Mouse (Mus musculus): ENCODE measurements around the gene 0610009B22Rik. TPM values are rescaled to one million over a fixed set of nuclear protein-coding genes. Genes with fewer than 3 reads are reported as not detected.
A peak's percentile ranks its signal among the peaks of the same experiment; 100 is the strongest.

The 0610009B22Rik gene
- polyA plus RNA-seq, 1 experiment from 2014 or later, result 91.5 TPM

DNA sequence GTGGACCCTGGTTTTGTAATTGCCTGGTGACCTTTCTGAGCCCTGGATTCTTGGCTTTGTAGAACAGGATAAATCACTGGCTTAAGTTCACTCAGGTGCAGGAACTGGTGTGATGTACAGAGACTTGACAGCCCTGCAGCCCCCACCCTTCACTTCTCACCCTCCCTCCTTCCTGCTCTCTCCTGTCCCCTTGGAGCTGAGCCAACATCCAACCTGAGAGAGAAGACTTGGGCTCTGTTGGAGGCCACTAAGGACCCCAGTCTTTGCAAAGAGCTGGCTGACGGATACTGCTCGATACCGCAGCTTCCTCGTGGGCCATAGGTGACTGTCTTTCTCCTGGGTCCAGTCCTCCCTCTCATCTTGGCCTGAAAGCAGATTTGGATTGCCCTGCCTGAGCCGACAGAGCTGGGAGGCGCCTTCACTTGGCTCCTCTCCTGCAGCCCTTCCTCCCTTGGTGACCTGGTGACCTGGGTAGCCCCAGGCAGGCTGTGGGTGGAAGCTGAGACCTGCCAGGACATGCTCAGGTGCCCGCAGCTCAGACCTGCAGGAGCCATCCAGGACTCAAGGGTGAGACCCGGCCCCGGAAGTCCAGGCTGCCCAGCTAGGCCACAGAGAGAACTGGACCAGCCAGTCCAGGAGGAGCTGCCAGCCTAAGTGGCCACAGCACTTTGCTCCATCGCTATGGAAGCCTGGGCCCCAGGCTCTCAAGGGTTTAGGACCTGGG lies 31.7 kb downstream of the 0610009B22Rik start:
- H3K4me1 ChIP-seq (replicated peaks), result peaks cover 6% of the 10 kb centered on the region; the same call in 1 of the 2 replicates
- no peaks in the 10 kb centered on the region for H3K9me3 ChIP-seq
- no peak overlapping the region for H3K27ac ChIP-seq
- H3K36me3 ChIP-seq, result no peaks in the 10 kb centered on the region
- DNase-seq (ENCODE audit: low spot score), result no peak
- 85% methylated on average over 10 of the region's 10 CpGs for WGBS
- H3K4me3 ChIP-seq, result no peak overlapping the region
- H3K27me3 ChIP-seq (ENCODE audit: insufficient read depth, poor library complexity, severe bottlenecking), result peaks cover 3% of the 10 kb centered on the region

DNA sequence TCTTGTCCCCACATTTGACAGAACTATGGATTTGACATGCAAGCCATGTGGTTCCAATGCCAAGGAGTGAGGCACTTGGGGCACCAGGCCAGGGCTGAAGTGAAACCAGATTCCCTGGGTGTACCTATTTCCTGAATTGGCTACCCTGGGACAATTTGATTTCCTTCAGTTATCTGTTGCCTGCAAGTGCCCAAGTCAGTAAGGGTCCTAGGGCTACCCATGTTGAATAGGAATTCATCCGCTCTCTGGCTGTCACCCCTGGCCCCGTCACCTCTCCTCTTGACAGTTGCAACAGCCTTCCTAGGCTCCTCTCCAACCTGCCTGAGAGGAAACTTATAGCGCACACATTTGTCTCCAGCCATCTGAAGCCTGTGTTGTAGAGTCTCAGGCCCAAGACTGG lies 33.8 kb downstream of the 0610009B22Rik start:
- Histone ChIP-seq H3K9me3 (0 out of 2 replicates have a peak, but pooled peaks cover 2% of the 10 kb centered on the region), H3K36me3 (no peaks in the 10 kb centered on the region), H3K4me1 (replicated peaks) (peaks cover 21% of the 10 kb centered on the region), H3K27me3 (ENCODE audit: insufficient read depth, poor library complexity, severe bottlenecking) (peaks cover 24% of the 10 kb centered on the region), H3K27ac (no peak overlapping the region), H3K4me3 (no peak overlapping the region)
- no peak for DNase-seq (ENCODE audit: low spot score)
- 92% methylated on average over 3 of the region's 3 CpGs for WGBS

- H3K27ac ChIP-seq, result no peak overlapping the region
- 0 out of 2 replicates have a peak, but pooled peaks cover 2% of the 10 kb centered on the region for H3K9me3 ChIP-seq
- WGBS, result 91% methylated on average over 6 of the region's 6 CpGs
- no peak for DNase-seq (ENCODE audit: low spot score)
- peaks cover 29% of the 10 kb centered on the region for H3K27me3 ChIP-seq (ENCODE audit: insufficient read depth, poor library complexity, severe bottlenecking)
- no peak overlapping the region for H3K4me3 ChIP-seq
- peaks cover 32% of the 10 kb centered on the region for H3K4me1 ChIP-seq (replicated peaks)
- H3K36me3 ChIP-seq, result no peaks in the 10 kb centered on the region
Measured at GRCm38 (mm10) chr11:51653736-51654135, 34.9 kb downstream of the 0610009B22Rik start.

DNA sequence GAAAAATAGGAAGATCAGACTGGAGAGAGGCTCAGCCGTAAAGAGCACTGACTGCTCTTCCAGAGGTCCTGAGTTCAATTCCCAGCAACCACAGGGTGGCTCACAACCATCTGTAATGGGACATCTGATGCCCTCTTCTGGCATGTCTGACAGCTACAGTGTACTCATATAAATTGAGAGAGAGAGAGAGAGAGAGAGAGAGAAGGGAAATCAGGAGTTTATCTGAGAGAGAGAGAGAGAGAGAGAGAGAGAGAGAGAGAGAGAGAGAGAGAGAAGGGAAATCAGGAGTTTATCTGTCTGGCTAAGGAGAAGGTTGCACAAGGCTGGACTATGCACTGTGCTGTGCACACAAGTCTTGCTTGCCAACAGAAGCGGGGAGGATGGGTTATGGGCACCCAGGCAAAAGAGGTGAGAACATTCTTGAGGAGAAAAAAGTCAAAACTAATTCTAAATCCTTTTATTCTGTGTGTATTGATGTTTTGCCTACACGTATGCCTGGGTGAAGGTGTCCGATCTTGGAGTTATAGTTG lies 35.7 kb downstream of the 0610009B22Rik start:
- 0 out of 2 replicates have a peak, but pooled peaks cover 2% of the 10 kb centered on the region for H3K9me3 ChIP-seq
- H3K27ac ChIP-seq, result no peak overlapping the region
- 90% methylated on average over 4 of the region's 4 CpGs for WGBS
- peaks cover 29% of the 10 kb centered on the region for H3K27me3 ChIP-seq (ENCODE audit: insufficient read depth, poor library complexity, severe bottlenecking)
- no peak overlapping the region for H3K4me3 ChIP-seq
- no peaks in the 10 kb centered on the region for H3K36me3 ChIP-seq
- H3K4me1 ChIP-seq (replicated peaks), result peaks cover 40% of the 10 kb centered on the region
- DNase-seq (ENCODE audit: low spot score), result no peak

DNA sequence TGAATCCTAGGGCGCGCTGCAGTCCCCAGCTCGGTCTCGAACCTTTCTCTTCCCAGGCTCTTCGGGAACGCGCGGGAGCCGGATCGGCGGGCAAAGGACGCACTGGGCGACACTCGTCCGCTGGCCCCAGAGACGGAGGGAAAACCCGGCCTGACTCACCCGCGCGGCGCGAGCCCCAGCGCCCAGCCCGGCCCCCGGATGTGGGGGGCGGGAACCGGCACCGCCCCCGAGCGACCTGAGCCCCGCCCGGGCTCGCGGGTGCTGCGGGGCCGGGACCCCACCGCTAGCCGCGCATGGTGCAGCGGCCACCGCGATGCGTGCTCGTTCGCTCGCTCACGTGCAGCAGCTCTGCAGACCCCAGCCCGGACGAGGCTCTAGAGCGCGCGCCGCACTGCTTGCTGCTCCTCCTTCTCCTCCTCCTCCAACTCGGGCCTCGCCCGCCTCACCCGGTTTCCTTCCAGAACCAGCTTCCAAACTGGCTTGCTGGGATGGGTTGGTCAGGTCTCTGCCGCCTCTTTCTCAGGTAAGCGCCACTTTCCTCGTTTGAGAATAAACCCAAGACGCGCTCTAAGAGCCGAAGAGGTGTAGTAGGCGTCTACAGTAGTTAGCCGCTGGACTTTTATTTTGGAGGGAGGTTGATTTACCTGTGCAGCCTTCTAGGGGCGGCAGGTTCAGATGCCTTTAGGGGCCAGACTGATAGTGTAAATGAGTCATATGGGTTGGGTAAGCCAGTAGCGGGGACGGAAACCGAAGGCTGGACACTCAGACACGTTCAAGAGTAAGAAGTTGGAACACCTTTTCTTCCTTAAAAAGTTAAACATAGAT lies 37.8 kb downstream of the 0610009B22Rik start, which contains the start of the genes N4bp3 and D930048N14Rik:
TSS of gene N4bp3 (minus strand) at position 152 of the 825 bp plus-strand sequence.
TSS of gene D930048N14Rik (plus strand) at position 264 of the 825 bp plus-strand sequence.
- Histone ChIP-seq H3K4me1 (replicated peaks) (peaks cover 51% of the 10 kb centered on the region), H3K27me3 (ENCODE audit: insufficient read depth, poor library complexity, severe bottlenecking) (peaks cover 29% of the 10 kb centered on the region), H3K27ac (peak within 1 kb of the TSS; percentile 87), H3K4me3 (peak within 1 kb of the TSS; percentile 66), H3K9me3 (0 out of 2 replicates have a peak, but pooled peaks cover 2% of the 10 kb centered on the region), H3K36me3 (peaks cover 3% of the 10 kb centered on the region)
- DNase-seq (ENCODE audit: low spot score), result peak; percentile 75
- WGBS, result 1% methylated on average over 70 of the region's 70 CpGs

DNA sequence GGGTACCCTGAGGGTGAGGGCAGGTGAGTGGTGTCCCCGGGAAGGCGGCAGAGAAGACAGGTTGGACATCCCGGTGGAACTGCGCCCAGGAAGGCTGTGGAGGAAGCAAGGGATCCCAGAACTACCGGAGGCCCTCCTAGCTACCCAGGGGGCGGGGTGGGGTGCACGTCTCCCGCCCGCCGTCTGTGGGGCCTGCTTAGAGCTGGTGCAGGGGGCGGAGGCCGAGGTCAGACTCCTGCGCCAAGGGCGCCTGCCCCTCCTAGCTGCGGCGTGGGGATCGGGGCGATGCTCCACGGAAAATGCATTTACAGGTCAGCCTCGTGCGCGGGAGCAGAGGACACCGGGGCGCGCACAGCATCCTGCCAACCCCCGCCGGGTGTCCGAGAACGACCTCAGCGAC lies 38.4 kb downstream of the 0610009B22Rik start:
- H3K9me3 ChIP-seq, result 0 out of 2 replicates have a peak, but pooled peaks cover 2% of the 10 kb centered on the region
- peaks cover 9% of the 10 kb centered on the region for H3K36me3 ChIP-seq
- under 1% methylated on average over 30 of the region's 30 CpGs for WGBS
- peak overlapping the region; percentile 66 for H3K4me3 ChIP-seq
- peaks cover 54% of the 10 kb centered on the region for H3K4me1 ChIP-seq (replicated peaks)
- H3K27me3 ChIP-seq (ENCODE audit: insufficient read depth, poor library complexity, severe bottlenecking), result peaks cover 29% of the 10 kb centered on the region
- DNase-seq (ENCODE audit: low spot score), result no peak
- H3K27ac ChIP-seq, result peak overlapping the region; percentile 87

- peaks cover 29% of the 10 kb centered on the region for H3K27me3 ChIP-seq (ENCODE audit: insufficient read depth, poor library complexity, severe bottlenecking)
- peak; percentile 35 for DNase-seq (ENCODE audit: low spot score)
- peak overlapping the region; percentile 87 for H3K27ac ChIP-seq
- WGBS, result 2% methylated on average over 7 of the region's 7 CpGs
- H3K4me1 ChIP-seq (replicated peaks), result peaks cover 54% of the 10 kb centered on the region
- H3K4me3 ChIP-seq, result peak overlapping the region; percentile 66
- peaks cover 14% of the 10 kb centered on the region for H3K36me3 ChIP-seq
- H3K9me3 ChIP-seq, result 0 out of 2 replicates have a peak, but pooled peaks cover 2% of the 10 kb centered on the region
Measured at GRCm38 (mm10) chr11:51649889-51650199, 38.8 kb downstream of the 0610009B22Rik start.

GRCm38 (mm10) chr11:51649111-51649888 lies 39.4 kb downstream of the 0610009B22Rik start:
- WGBS, result 15% methylated on average over 11 of the region's 11 CpGs
- Histone ChIP-seq H3K27me3 (ENCODE audit: insufficient read depth, poor library complexity, severe bottlenecking) (peaks cover 33% of the 10 kb centered on the region), H3K4me1 (replicated peaks) (peaks cover 57% of the 10 kb centered on the region), H3K9me3 (0 out of 2 replicates have a peak, but pooled peaks cover 2% of the 10 kb centered on the region), H3K27ac (peak overlapping the region; percentile 87), H3K36me3 (peaks cover 19% of the 10 kb centered on the region), H3K4me3 (peak overlapping the region; percentile 66)
- no peak for DNase-seq (ENCODE audit: low spot score)

- Histone ChIP-seq H3K27me3 (ENCODE audit: insufficient read depth, poor library complexity, severe bottlenecking) (peaks cover 39% of the 10 kb centered on the region), H3K4me1 (replicated peaks) (peaks cover 65% of the 10 kb centered on the region), H3K4me3 (peak overlapping the region; percentile 66), H3K27ac (peak overlapping the region; percentile 87), H3K36me3 (peaks cover 26% of the 10 kb centered on the region), H3K9me3 (0 out of 2 replicates have a peak, but pooled peaks cover 2% of the 10 kb centered on the region)
- peak; percentile 87 for DNase-seq (ENCODE audit: low spot score)
- WGBS, result 11% methylated on average over 3 of the region's 3 CpGs
Measured at GRCm38 (mm10) chr11:51648566-51648965, 40.1 kb downstream of the 0610009B22Rik start.

DNA sequence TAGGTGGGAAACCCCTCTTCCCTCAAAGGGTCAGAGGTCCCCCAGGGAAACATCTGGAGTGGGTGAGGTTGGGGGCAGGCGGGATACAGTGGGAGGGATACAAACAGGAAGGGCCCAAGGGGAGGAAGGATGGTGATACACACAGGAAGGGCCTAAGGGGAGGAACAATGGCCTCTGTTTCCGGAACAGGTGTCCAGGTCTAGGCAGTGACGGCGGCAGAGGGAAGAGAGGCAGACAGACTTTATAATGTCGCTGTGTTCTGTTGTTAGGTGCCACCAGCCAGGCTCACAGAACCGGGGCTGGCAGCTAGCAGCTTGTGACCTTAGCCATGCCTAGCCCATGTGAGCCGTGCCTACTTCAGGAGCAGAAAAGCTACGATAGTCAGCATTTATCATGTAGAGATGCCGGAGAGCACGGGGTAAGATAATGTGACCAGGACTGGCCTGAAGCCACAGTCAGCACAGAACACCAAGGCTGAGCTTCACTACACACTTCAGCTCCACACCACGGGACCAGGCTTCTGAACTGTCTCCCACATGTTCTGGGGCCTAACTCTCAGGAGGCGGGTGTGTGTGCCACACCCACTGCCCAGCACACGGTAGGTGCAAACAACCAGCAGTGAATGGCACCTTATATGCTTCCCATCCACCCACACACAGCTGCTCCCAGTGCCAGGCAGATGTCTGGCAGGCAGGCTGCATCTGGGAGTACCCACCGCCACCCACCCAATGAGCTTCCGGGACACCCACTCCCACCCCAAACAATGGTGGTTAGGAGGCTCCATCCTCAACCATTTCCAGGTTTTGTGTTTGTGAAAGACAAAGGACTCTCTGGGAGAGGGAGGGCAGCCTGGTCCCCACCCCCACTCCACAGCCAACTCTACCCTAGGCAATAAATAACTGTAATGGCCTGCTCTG lies 41.7 kb downstream of the 0610009B22Rik start:
- 0 out of 2 replicates have a peak, but pooled peaks cover 2% of the 10 kb centered on the region for H3K9me3 ChIP-seq
- peaks cover 36% of the 10 kb centered on the region for H3K27me3 ChIP-seq (ENCODE audit: insufficient read depth, poor library complexity, severe bottlenecking)
- no peak overlapping the region for H3K4me3 ChIP-seq
- H3K4me1 ChIP-seq (replicated peaks), result peaks cover 70% of the 10 kb centered on the region
- H3K27ac ChIP-seq, result peak overlapping the region; percentile 78
- DNase-seq (ENCODE audit: low spot score), result no peak
- WGBS, result 77% methylated on average over 15 of the region's 15 CpGs
- peaks cover 39% of the 10 kb centered on the region for H3K36me3 ChIP-seq

- WGBS, result 87% methylated on average over 7 of the region's 7 CpGs
- Histone ChIP-seq H3K9me3 (no peaks in the 10 kb centered on the region), H3K36me3 (peaks cover 39% of the 10 kb centered on the region), H3K27me3 (ENCODE audit: insufficient read depth, poor library complexity, severe bottlenecking) (peaks cover 29% of the 10 kb centered on the region), H3K27ac (peak overlapping the region; percentile 78), H3K4me3 (no peak overlapping the region), H3K4me1 (replicated peaks) (peaks cover 69% of the 10 kb centered on the region)
- DNase-seq (ENCODE audit: low spot score), result no peak
Measured at GRCm38 (mm10) chr11:51646245-51646644, 42.4 kb downstream of the 0610009B22Rik start.
